Mouse (Mus musculus): Measurements from ENCODE around the gene Myh2. TPM values are rescaled to one million over a fixed set of nuclear protein-coding genes. Genes with fewer than 3 reads are reported as not detected.

Myh2 gene
- polyA plus RNA-seq, 1 experiment, result 0.03 TPM

DNA sequence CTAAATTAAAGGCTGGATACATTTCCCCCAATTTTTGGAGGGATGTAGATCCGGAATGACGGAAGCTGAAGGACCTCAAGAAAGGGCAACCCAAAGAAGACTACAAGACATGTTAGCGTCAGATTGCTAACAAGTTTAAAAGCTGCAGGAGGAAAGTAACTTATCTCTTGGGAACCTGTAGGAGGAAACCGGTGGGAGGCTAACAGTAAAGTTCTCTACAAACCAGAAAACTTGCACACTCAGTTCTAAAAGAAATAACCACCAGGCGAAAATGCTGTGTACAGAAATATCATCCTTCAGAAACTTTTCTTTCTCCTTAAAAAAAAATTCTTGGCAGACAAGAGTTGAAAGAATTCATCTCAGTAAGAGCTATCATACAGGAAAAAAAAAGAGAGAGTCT lies 58.3 kb downstream of the Myh2 start:
- no peak for TF ChIP-seq CTCF (IDR thresholded peaks at IDR 0.05; ENCODE audit: borderline replicate concordance, control insufficient read depth, extremely low read depth, insufficient read depth, low read length, poor library complexity)
- no peak for TF ChIP-seq POLR2A (IDR thresholded peaks at IDR 0.05; ENCODE audit: control insufficient read depth, extremely low read depth, insufficient read depth, low read length, poor library complexity)
- Histone ChIP-seq H3K4me3 (ENCODE audit: control insufficient read depth, insufficient read depth, low read length) (no peak overlapping the region), H3K36me3 (ENCODE audit: control insufficient read depth, insufficient read depth, low read length) (no peaks in the 10 kb centered on the region), H3K4me1 (replicated peaks; ENCODE audit: control insufficient read depth, insufficient read depth, low read length) (no peaks in the 10 kb centered on the region), H3K27me3 (ENCODE audit: control insufficient read depth, insufficient read depth, low read length) (no peaks in the 10 kb centered on the region), H3K27ac (ENCODE audit: control insufficient read depth, insufficient read depth, low read length) (no peak overlapping the region)
- 86% methylated on average over 5 of the region's 5 CpGs for WGBS
- DNase-seq, result no peak

DNA sequence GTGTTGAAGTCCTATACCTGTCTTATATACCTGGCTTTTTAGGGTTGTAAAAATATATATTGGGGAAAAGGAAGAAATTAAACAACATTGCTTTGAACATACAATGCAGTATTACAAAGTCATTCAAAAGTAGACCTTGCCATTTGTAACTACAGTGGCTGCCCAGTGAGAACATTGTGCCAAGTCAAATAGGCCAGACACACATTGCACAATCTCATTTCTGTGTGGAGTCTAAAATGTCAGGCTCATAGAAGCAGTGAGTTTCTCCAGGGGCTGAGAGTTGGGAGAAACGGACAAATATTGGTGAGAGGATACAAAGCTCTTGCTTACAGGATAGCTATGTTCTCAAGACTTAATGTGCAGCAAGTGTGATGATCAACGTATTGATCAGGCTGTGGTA lies 59.1 kb downstream of the Myh2 start:
- Histone ChIP-seq H3K4me1 (replicated peaks; ENCODE audit: control insufficient read depth, insufficient read depth, low read length) (no peaks in the 10 kb centered on the region), H3K4me3 (ENCODE audit: control insufficient read depth, insufficient read depth, low read length) (no peak overlapping the region), H3K27ac (ENCODE audit: control insufficient read depth, insufficient read depth, low read length) (no peak overlapping the region), H3K27me3 (ENCODE audit: control insufficient read depth, insufficient read depth, low read length) (no peaks in the 10 kb centered on the region), H3K36me3 (ENCODE audit: control insufficient read depth, insufficient read depth, low read length) (no peaks in the 10 kb centered on the region)
- no peak for DNase-seq
- TF ChIP-seq POLR2A (IDR thresholded peaks at IDR 0.05; ENCODE audit: control insufficient read depth, extremely low read depth, insufficient read depth, low read length, poor library complexity) (no peak), CTCF (IDR thresholded peaks at IDR 0.05; ENCODE audit: borderline replicate concordance, control insufficient read depth, extremely low read depth, insufficient read depth, low read length, poor library complexity) (no peak)
- WGBS, result 87% methylated on average over 2 of the region's 2 CpGs

GRCm38 (mm10) chr11:67235639-67236358 lies 65.0 kb downstream of the Myh2 start:
- 66% methylated on average over 5 of the region's 5 CpGs for WGBS
- Histone ChIP-seq H3K4me1 (replicated peaks; ENCODE audit: control insufficient read depth, insufficient read depth, low read length) (no peaks in the 10 kb centered on the region), H3K27me3 (ENCODE audit: control insufficient read depth, insufficient read depth, low read length) (no peaks in the 10 kb centered on the region), H3K27ac (ENCODE audit: control insufficient read depth, insufficient read depth, low read length) (no peak overlapping the region), H3K4me3 (ENCODE audit: control insufficient read depth, insufficient read depth, low read length) (no peak overlapping the region), H3K36me3 (ENCODE audit: control insufficient read depth, insufficient read depth, low read length) (no peaks in the 10 kb centered on the region)
- no peak for TF ChIP-seq POLR2A (IDR thresholded peaks at IDR 0.05; ENCODE audit: control insufficient read depth, extremely low read depth, insufficient read depth, low read length, poor library complexity)
- no peak for TF ChIP-seq CTCF (IDR thresholded peaks at IDR 0.05; ENCODE audit: borderline replicate concordance, control insufficient read depth, extremely low read depth, insufficient read depth, low read length, poor library complexity)
- no peak for DNase-seq

DNA sequence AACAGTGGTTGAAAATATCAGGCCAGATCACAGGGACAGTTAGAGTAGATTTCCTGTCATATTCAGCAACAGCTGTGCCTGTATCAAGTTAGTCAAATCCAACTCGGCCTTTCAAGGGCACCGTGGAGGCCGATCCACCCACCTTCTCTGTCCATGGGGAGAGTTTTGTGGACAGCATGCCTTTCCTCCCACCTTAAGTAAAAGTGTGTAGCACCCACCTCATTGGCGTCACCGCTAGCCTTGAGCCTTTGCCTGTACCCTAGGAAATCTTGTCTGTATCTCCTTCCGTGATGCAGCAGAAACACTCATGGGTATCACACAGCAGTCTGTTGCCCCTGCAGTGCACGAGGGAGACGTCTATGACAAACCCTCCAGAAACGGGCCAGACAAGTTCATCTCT lies 66.0 kb downstream of the Myh2 start:
- no peak for DNase-seq
- no peaks in the 10 kb centered on the region for H3K27me3 ChIP-seq (ENCODE audit: control insufficient read depth, insufficient read depth, low read length)
- H3K4me3 ChIP-seq (ENCODE audit: control insufficient read depth, insufficient read depth, low read length), result no peak overlapping the region
- H3K27ac ChIP-seq (ENCODE audit: control insufficient read depth, insufficient read depth, low read length), result no peak overlapping the region
- no peaks in the 10 kb centered on the region for H3K4me1 ChIP-seq (replicated peaks; ENCODE audit: control insufficient read depth, insufficient read depth, low read length)
- no peaks in the 10 kb centered on the region for H3K36me3 ChIP-seq (ENCODE audit: control insufficient read depth, insufficient read depth, low read length)
- TF ChIP-seq CTCF (IDR thresholded peaks at IDR 0.05; ENCODE audit: borderline replicate concordance, control insufficient read depth, extremely low read depth, insufficient read depth, low read length, poor library complexity) (no peak), POLR2A (IDR thresholded peaks at IDR 0.05; ENCODE audit: control insufficient read depth, extremely low read depth, insufficient read depth, low read length, poor library complexity) (no peak)
- WGBS, result 92% methylated on average over 9 of the region's 9 CpGs

- Histone ChIP-seq H3K27me3 (ENCODE audit: control insufficient read depth, insufficient read depth, low read length) (no peaks in the 10 kb centered on the region), H3K4me1 (replicated peaks; ENCODE audit: control insufficient read depth, insufficient read depth, low read length) (no peaks in the 10 kb centered on the region), H3K27ac (ENCODE audit: control insufficient read depth, insufficient read depth, low read length) (no peak within 1 kb of the TSS), H3K4me3 (ENCODE audit: control insufficient read depth, insufficient read depth, low read length) (no peak within 1 kb of the TSS), H3K36me3 (ENCODE audit: control insufficient read depth, insufficient read depth, low read length) (no peaks in the 10 kb centered on the region)
- WGBS, result 89% methylated on average over 5 of the region's 5 CpGs
- no peak for DNase-seq
- TF ChIP-seq POLR2A (IDR thresholded peaks at IDR 0.05; ENCODE audit: control insufficient read depth, extremely low read depth, insufficient read depth, low read length, poor library complexity) (no peak), CTCF (IDR thresholded peaks at IDR 0.05; ENCODE audit: borderline replicate concordance, control insufficient read depth, extremely low read depth, insufficient read depth, low read length, poor library complexity) (no peak)
These were observed 66.8 kb downstream of the Myh2 start, which contains the start of gene Myh4 for GRCm38 (mm10) chr11:67237481-67238079. Myh4 (plus strand) TSS chr11:67238029.

- H3K4me3 ChIP-seq (ENCODE audit: control insufficient read depth, insufficient read depth, low read length), result no peak overlapping the region
- no peaks in the 10 kb centered on the region for H3K36me3 ChIP-seq (ENCODE audit: control insufficient read depth, insufficient read depth, low read length)
- 93% methylated on average over 6 of the region's 6 CpGs for WGBS
- no peaks in the 10 kb centered on the region for H3K4me1 ChIP-seq (replicated peaks; ENCODE audit: control insufficient read depth, insufficient read depth, low read length)
- no peak for DNase-seq
- no peaks in the 10 kb centered on the region for H3K27me3 ChIP-seq (ENCODE audit: control insufficient read depth, insufficient read depth, low read length)
- TF ChIP-seq POLR2A (IDR thresholded peaks at IDR 0.05; ENCODE audit: control insufficient read depth, extremely low read depth, insufficient read depth, low read length, poor library complexity) (no peak), CTCF (IDR thresholded peaks at IDR 0.05; ENCODE audit: borderline replicate concordance, control insufficient read depth, extremely low read depth, insufficient read depth, low read length, poor library complexity) (no peak)
- H3K27ac ChIP-seq (ENCODE audit: control insufficient read depth, insufficient read depth, low read length), result no peak overlapping the region
These were observed 70.2 kb downstream of the Myh2 start for GRCm38 (mm10) chr11:67241051-67241450.

Other genes starting within 250 kb of the Myh2 start
- 0.26 and 0.63 TPM in 2 replicates for gene Tmem238l, start 214.4 kb upstream of the Myh2 start, polyA plus RNA-seq (2012; rRNA removed)
- gene Tmem220, start 145.9 kb upstream of the Myh2 start, polyA plus RNA-seq (2012; rRNA removed), result 0.45 and 0.54 TPM in 2 replicates
- gene Adprm, start 118.4 kb upstream of the Myh2 start, polyA plus RNA-seq (2012; rRNA removed), result 18.8 and 26.2 TPM in 2 replicates
- gene Sco1, start 118.4 kb upstream of the Myh2 start, polyA plus RNA-seq (2012; rRNA removed), result 3.8 and 4.4 TPM in 2 replicates
- gene Myh3, start 92.7 kb upstream of the Myh2 start, polyA plus RNA-seq (2012; rRNA removed), result 0.14 and 0.18 TPM in 2 replicates
- 0.04 and 0.09 TPM in 2 replicates for gene Myh1, start 29.0 kb downstream of the Myh2 start, polyA plus RNA-seq (2012; rRNA removed)
- gene Myh4, start 67.0 kb downstream of the Myh2 start, polyA plus RNA-seq (2012; rRNA removed), result 0.04 and 0.19 TPM in 2 replicates
- 0.03 and 0.04 TPM in 2 replicates for gene Myh8, start 106.1 kb downstream of the Myh2 start, polyA plus RNA-seq (2012; rRNA removed)
- 0.03 and 0.17 TPM in 2 replicates for gene Myh13, start 150.6 kb downstream of the Myh2 start, polyA plus RNA-seq (2012; rRNA removed)